Mouse (Mus musculus) lung, adult 2 months (tissue): ENCODE measurements around the gene Enpp7.

Experiments
- CTCF ChIP-seq: fragments of 200-500 bp; IDR thresholded peaks from 2 replicates; pipeline ENCODE4 v1.5.1; 2011; ENCODE audit warnings: mild to moderate bottlenecking, low read length, control low read depth; ENCODE audit not compliant: insufficient read depth
- POLR2A ChIP-seq: fragments of 200-500 bp; IDR thresholded peaks from 2 replicates; pipeline ENCODE4 v1.6.1; 2011; ENCODE audit warnings: low read depth, mild to moderate bottlenecking, control low read depth, low read length, borderline replicate concordance; ENCODE audit errors: extremely low read depth

GRCm38 (mm10) chr11:119017506-119017905 is 29.5 kb downstream of the Enpp7 start:
- no peak for TF ChIP-seq POLR2A
- no peak for TF ChIP-seq CTCF
